Mouse (Mus musculus): ENCODE data around the gene Zfp790. TPM values are rescaled to one million over a fixed set of nuclear protein-coding genes. Genes with fewer than 3 reads are reported as not detected.

Zfp790 gene
- polyA plus RNA-seq (2016; fragmentation: Nextera tagmentation; extraction: Ambion mirVana): 10.9 and 11.4 TPM in 2 replicates

DNA sequence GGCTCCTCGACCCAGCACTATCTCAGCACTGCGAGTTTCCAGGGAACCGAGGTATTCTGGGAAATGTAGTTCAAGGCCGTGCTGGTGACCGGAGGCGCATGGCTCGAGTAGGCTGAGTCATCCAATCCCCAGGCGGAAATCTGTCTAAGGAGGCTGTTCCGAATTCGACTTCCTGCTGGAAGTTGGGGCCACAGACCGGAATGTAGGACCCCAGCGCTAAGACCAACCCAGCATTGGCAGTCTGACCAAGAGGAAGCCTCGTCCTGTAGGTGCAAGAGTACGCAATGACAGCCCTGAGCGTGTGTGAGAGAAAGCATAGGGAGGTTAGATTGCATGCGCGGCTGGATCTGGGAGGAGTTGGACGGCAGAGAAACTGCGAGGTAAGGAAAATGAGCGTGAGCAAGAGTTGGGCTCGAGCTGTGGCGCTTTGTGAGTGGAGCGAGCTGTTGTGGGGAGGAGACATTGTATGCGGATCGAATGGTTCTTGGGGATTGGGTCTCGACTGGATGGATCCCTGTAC is at the start of gene Zfp790:
Gene Zfp790, plus strand, starts transcription at position 205 of the 520 bp plus-strand sequence.
- H3K4me1 ChIP-seq (replicated peaks): peaks cover 31% of the 10 kb centered on the region
- no peaks in the 10 kb centered on the region for H3K9me3 ChIP-seq (replicated peaks)
- peaks cover 11% of the 10 kb centered on the region; the same call in 1 of the 2 replicates for H3K36me3 ChIP-seq
- peak within 1 kb of the TSS; percentile 67 for H3K4me3 ChIP-seq
- peak; percentile 97 for ATAC-seq (ENCODE audit: insufficient number of reproducible peaks, low FRiP score)
- H3K27ac ChIP-seq (ENCODE audit: poor library complexity, severe bottlenecking): peak within 1 kb of the TSS; percentile 84
- H3K9ac ChIP-seq: peak within 1 kb of the TSS; percentile 86
- H3K27me3 ChIP-seq (replicated peaks): no peaks in the 10 kb centered on the region
- H3K4me2 ChIP-seq: peak within 1 kb of the TSS; percentile 90
- WGBS: under 1% methylated on average over 26 of the region's 26 CpGs

GRCm38 (mm10) chr7:29767058-29767686 is 48.7 kb upstream of the Zfp790 start:
- Histone ChIP-seq H3K27ac (ENCODE audit: poor library complexity, severe bottlenecking) (peak overlapping the region; percentile 72), H3K9ac (peak overlapping the region; percentile 59), H3K36me3 (peaks cover 9% of the 10 kb centered on the region), H3K9me3 (replicated peaks) (no peaks in the 10 kb centered on the region), H3K4me2 (peak overlapping the region; percentile 88), H3K4me3 (peak overlapping the region; percentile 63), H3K4me1 (replicated peaks) (peaks cover 14% of the 10 kb centered on the region), H3K27me3 (replicated peaks) (no peaks in the 10 kb centered on the region)
- peak; percentile 62 for ATAC-seq (ENCODE audit: insufficient number of reproducible peaks, low FRiP score)
- under 1% methylated on average over 14 of the region's 15 CpGs for WGBS

GRCm38 (mm10) chr7:29768090-29768900 is 47.6 kb upstream of the Zfp790 start, which contains the start of gene Zfp84:
Zfp84 (plus strand) TSS chr7:29768552.
- no peaks in the 10 kb centered on the region for H3K9me3 ChIP-seq (replicated peaks)
- H3K4me1 ChIP-seq (replicated peaks): peaks cover 14% of the 10 kb centered on the region
- H3K27me3 ChIP-seq (replicated peaks): no peaks in the 10 kb centered on the region
- peak; percentile 95 for ATAC-seq (ENCODE audit: insufficient number of reproducible peaks, low FRiP score)
- H3K9ac ChIP-seq: peak within 1 kb of the TSS; percentile 75
- under 1% methylated on average over 32 of the region's 32 CpGs for WGBS
- H3K4me3 ChIP-seq: peak within 1 kb of the TSS; percentile 63
- H3K4me2 ChIP-seq: peak within 1 kb of the TSS; percentile 88
- peaks cover 17% of the 10 kb centered on the region for H3K36me3 ChIP-seq
- H3K27ac ChIP-seq (ENCODE audit: poor library complexity, severe bottlenecking): peak within 1 kb of the TSS; percentile 72

DNA sequence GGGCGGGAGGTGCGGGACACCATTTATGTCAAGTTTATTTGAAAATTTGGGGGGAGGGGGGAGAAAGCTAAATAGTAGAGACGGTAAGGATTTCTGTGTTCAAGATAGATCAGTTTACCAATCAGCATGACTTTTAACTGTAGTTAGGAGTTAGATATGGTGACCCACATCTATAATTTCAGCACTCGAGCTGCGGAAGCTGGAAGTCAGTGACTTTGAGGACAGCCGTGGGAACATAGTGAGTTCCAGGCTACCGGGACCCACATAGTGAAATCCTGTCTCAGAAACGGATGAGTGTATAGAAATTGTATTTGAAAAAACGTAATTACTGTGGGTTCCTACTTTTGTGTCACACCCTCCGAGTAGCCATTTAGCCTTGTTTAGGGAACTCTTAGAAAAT is 46.9 kb upstream of the Zfp790 start:
- ATAC-seq (ENCODE audit: insufficient number of reproducible peaks, low FRiP score): no peak
- Histone ChIP-seq H3K27me3 (replicated peaks) (no peaks in the 10 kb centered on the region), H3K9ac (peak overlapping the region; percentile 75), H3K4me1 (replicated peaks) (peaks cover 14% of the 10 kb centered on the region), H3K4me3 (peak overlapping the region; percentile 63), H3K9me3 (replicated peaks) (no peaks in the 10 kb centered on the region), H3K4me2 (peak overlapping the region; percentile 88), H3K27ac (ENCODE audit: poor library complexity, severe bottlenecking) (peak overlapping the region; percentile 68), H3K36me3 (peaks cover 24% of the 10 kb centered on the region)
- WGBS: 7% methylated on average over 10 of the region's 10 CpGs

GRCm38 (mm10) chr7:29773503-29773902 is 42.4 kb upstream of the Zfp790 start:
- 88% methylated on average over 7 of the region's 7 CpGs for WGBS
- H3K27me3 ChIP-seq (replicated peaks): no peaks in the 10 kb centered on the region
- H3K9me3 ChIP-seq (replicated peaks): peaks cover 10% of the 10 kb centered on the region; the same call in 1 of the 2 replicates
- H3K4me2 ChIP-seq: no peak overlapping the region
- H3K27ac ChIP-seq (ENCODE audit: poor library complexity, severe bottlenecking): no peak overlapping the region
- H3K4me3 ChIP-seq: no peak overlapping the region
- H3K36me3 ChIP-seq: peaks cover 68% of the 10 kb centered on the region
- peaks cover 11% of the 10 kb centered on the region for H3K4me1 ChIP-seq (replicated peaks)
- ATAC-seq (ENCODE audit: insufficient number of reproducible peaks, low FRiP score): no peak
- H3K9ac ChIP-seq: no peak overlapping the region

- no peak overlapping the region for H3K4me3 ChIP-seq
- H3K27ac ChIP-seq (ENCODE audit: poor library complexity, severe bottlenecking): no peak overlapping the region
- no peak overlapping the region for H3K9ac ChIP-seq
- 95% methylated on average over 3 of the region's 3 CpGs for WGBS
- H3K4me2 ChIP-seq: no peak overlapping the region
- peaks cover 10% of the 10 kb centered on the region; the same call in 1 of the 2 replicates for H3K9me3 ChIP-seq (replicated peaks)
- H3K4me1 ChIP-seq (replicated peaks): peaks cover 8% of the 10 kb centered on the region
- no peak for ATAC-seq (ENCODE audit: insufficient number of reproducible peaks, low FRiP score)
- peaks cover 74% of the 10 kb centered on the region for H3K36me3 ChIP-seq
- no peaks in the 10 kb centered on the region for H3K27me3 ChIP-seq (replicated peaks)
These were observed 41.5 kb upstream of the Zfp790 start for GRCm38 (mm10) chr7:29774371-29774770.

GRCm38 (mm10) chr7:29776568-29776967 is 39.3 kb upstream of the Zfp790 start:
- Histone ChIP-seq H3K4me1 (replicated peaks) (no peaks in the 10 kb centered on the region; the same call in 1 of the 2 replicates), H3K9me3 (replicated peaks) (peaks cover 10% of the 10 kb centered on the region; the same call in 1 of the 2 replicates), H3K36me3 (peaks cover 79% of the 10 kb centered on the region), H3K4me3 (no peak overlapping the region), H3K27ac (ENCODE audit: poor library complexity, severe bottlenecking) (no peak overlapping the region), H3K27me3 (replicated peaks) (no peaks in the 10 kb centered on the region), H3K4me2 (no peak overlapping the region), H3K9ac (no peak overlapping the region)
- WGBS: 94% methylated on average over 19 of the region's 19 CpGs
- no peak for ATAC-seq (ENCODE audit: insufficient number of reproducible peaks, low FRiP score)

DNA sequence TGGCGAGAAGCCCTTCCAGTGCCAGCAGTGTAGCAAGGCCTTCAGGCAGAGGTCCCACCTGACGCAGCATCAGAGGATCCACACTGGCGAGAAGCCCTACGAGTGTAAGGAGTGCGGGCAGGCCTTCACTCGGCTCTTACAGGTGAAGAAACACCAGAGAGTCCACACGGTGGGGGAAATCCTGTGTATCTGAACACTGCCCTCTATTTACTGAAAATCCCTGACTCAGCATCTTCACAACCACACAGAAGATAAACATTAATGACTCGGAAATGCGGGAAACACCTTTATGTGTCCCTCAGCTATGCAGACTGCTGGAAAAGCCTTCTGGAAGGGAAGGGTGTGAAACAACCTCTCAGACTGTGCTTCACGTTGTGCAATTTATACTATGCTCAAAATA is 38.5 kb upstream of the Zfp790 start:
- Histone ChIP-seq H3K4me2 (no peak overlapping the region), H3K9ac (no peak overlapping the region), H3K27ac (ENCODE audit: poor library complexity, severe bottlenecking) (no peak overlapping the region), H3K36me3 (peaks cover 76% of the 10 kb centered on the region), H3K4me3 (no peak overlapping the region), H3K9me3 (replicated peaks) (peaks cover 10% of the 10 kb centered on the region; the same call in 1 of the 2 replicates), H3K27me3 (replicated peaks) (no peaks in the 10 kb centered on the region), H3K4me1 (replicated peaks) (no peaks in the 10 kb centered on the region; the same call in 1 of the 2 replicates)
- no peak for ATAC-seq (ENCODE audit: insufficient number of reproducible peaks, low FRiP score)
- 92% methylated on average over 10 of the region's 10 CpGs for WGBS

- WGBS: under 1% methylated on average over 45 of the region's 45 CpGs
- H3K4me2 ChIP-seq: peak within 1 kb of the TSS; percentile 80
These were observed 31.9 kb upstream of the Zfp790 start, which contains the start of gene Zfp30 for GRCm38 (mm10) chr7:29783871-29784551. Zfp30 (plus strand) TSS chr7:29783998.

GRCm38 (mm10) chr7:29785023-29785422 is 30.9 kb upstream of the Zfp790 start:
- no peak overlapping the region for H3K27ac ChIP-seq (ENCODE audit: poor library complexity, severe bottlenecking)
- peaks cover 41% of the 10 kb centered on the region for H3K36me3 ChIP-seq
- WGBS: 59% methylated on average over 8 of the region's 8 CpGs
- peak overlapping the region; percentile 80 for H3K4me2 ChIP-seq
- no peaks in the 10 kb centered on the region for H3K9me3 ChIP-seq (replicated peaks)
- no peaks in the 10 kb centered on the region for H3K27me3 ChIP-seq (replicated peaks)
- peak overlapping the region; percentile 61; the same call in 1 of the 2 replicates for H3K9ac ChIP-seq
- peaks cover 7% of the 10 kb centered on the region for H3K4me1 ChIP-seq (replicated peaks)
- H3K4me3 ChIP-seq: peak overlapping the region; percentile 91
- ATAC-seq (ENCODE audit: insufficient number of reproducible peaks, low FRiP score): no peak

More at GRCm38 (mm10) chr7:29783871-29784551, 31.9 kb upstream of the Zfp790 start, which contains the start of gene Zfp30:
- peak within 1 kb of the TSS; percentile 91 for H3K4me3 ChIP-seq
- H3K4me1 ChIP-seq (replicated peaks): peaks cover 7% of the 10 kb centered on the region
- no peaks in the 10 kb centered on the region for H3K9me3 ChIP-seq (replicated peaks)
- peaks cover 38% of the 10 kb centered on the region for H3K36me3 ChIP-seq
- ATAC-seq (ENCODE audit: insufficient number of reproducible peaks, low FRiP score): peak; percentile 95
- peak within 1 kb of the TSS; percentile 88 for H3K27ac ChIP-seq (ENCODE audit: poor library complexity, severe bottlenecking)
- H3K9ac ChIP-seq: peak within 1 kb of the TSS; percentile 87
- no peaks in the 10 kb centered on the region for H3K27me3 ChIP-seq (replicated peaks)
